Mouse (Mus musculus) fibroblast of lung, adult 2 months (primary cell): ENCODE data around the gene Mecom.

Experiments
- DNase-seq: peaks from one replicate; pipeline ENCODE4 v3.0.0-alpha.2; 2011; ENCODE audit warnings: low read depth

The Mecom gene

DNA sequence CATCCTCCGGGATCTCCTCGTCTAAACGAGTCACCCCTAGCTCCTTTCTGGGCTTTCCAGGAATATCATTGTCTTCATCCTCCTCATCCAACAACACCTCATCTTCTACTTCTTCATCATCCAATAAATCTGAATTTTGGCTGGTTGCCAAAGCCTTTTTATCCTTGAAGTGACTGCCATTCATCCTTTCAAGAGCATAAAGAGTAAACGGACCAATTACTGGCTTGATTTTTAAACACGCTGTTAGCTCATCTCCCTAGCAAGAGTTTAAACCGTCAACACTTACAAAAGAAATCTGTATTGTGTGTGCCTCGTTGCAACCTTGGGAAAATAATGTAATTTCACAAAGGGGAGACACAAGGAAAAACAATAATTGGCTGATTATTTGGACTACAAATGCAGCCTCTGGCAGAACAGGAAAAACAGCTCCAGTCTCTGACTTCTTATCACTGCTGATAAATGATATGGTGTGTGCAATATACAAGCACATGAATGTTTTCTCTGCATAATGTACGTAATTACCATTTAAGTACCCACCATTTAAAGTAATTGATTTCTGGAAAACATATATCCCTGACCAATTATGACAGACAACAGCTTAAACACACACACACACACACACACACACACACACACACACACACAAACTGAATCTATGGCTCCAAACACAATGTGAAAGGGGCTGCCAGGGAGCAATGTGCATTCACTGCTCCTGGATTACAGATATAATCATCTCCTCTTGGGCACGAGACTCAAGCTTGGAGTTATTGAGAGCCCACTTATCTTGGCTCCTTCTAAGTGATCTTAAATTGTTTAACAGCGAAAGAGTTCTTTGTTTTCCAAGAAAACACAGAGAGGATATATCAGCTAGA is 590.2 kb downstream of the Mecom start:
- DNase-seq = no peak

DNA sequence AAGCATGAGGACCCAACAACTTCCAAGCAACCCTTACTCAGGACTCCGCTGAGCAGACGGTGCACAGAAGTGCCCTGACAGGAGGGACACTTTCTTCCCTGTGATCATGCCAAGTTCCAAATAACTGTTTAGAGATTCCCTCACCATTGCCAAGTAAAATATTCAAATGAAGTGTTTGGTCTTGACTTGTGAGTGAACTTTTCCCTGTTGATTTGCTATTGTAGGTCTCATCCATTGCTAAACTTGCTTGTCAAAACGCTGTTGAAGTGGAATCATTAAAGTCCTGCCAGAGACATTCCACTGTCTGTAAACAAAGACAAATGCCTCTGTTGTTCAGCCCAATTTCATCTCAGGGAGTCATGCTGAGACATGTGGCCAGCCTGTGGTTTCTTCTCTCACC is 594.5 kb downstream of the Mecom start:
- DNase-seq = peak; percentile 72

DNA sequence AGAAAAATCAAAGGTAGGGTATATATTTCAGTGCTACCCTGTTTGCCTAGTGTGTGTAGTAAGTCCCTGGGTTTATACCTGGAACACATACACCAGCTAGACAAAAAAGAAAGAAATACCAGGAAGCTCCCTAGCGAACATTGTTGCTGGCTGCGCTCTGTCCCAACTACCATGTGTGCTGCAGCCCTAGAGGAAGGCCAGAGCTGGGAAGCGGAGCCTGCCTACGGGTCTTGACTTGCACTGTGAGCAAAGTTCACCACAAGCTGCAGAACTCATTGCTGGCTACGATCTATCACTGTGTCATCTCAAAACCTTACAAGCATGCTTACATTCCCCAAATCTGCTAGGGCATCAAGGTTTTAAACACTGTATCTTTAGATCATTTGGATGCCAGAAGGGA is 597.0 kb downstream of the Mecom start:
- no peak for DNase-seq

DNA sequence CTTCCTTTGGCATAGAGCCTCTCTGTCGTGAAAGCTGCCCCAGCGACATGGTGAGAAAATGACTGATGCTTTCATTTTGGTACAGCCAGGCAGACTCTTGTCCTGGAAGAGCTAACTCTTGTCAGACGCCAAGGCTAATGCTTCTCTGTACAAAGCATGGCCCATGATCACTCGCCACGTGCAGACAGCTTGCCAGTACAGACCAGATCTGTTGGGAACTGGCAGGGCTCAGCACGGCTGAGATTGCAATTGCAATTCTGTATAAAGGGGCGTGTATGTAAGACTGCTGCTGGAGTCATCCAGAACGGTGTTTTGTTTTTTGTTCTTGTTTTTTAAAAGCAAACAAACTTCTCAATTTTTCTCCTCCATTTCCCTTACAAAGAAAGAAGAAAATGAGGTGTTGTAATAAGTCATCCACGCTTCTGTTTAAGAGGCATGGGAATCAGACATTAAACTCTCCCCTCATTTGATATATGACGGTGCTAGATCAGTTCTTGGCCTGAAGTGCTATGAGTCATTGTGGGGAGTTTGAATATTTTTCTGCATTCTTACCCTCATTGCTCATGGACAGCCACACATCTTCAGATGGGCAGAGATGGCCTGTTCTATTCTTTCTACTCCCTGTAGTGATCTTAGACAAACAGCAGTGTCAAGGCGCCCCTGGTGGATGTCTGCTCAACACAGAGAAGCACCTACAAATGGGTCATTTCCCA is 644.1 kb downstream of the Mecom start:
- peak; percentile 64 for DNase-seq
